Mouse (Mus musculus): ENCODE data around the gene Slc48a1. TPM values are rescaled to one million over a fixed set of nuclear protein-coding genes. Genes with fewer than 3 reads are reported as not detected.

Gene Slc48a1
- polyA plus RNA-seq, 1 experiment = 22.1 TPM

GRCm38 (mm10) chr15:97766594-97767279 lies 11.6 kb upstream of the Slc48a1 start:
- Histone ChIP-seq H3K36me3 (ENCODE audit: control insufficient read depth, insufficient read depth, low read length) (no peaks in the 10 kb centered on the region), H3K27me3 (ENCODE audit: control insufficient read depth, insufficient read depth, low read length) (peaks cover 21% of the 10 kb centered on the region), H3K4me1 (ENCODE audit: control insufficient read depth, insufficient read depth, insufficient read length, low read length) (peaks cover 9% of the 10 kb centered on the region), H3K4me3 (ENCODE audit: low read depth, low read length) (peak overlapping the region; percentile 70), H3K27ac (ENCODE audit: insufficient read depth, low read depth, low read length) (peak overlapping the region; percentile 63)
- 20% methylated on average over 23 of the region's 23 CpGs for WGBS
- TF ChIP-seq CTCF (IDR thresholded peaks at IDR 0.05; ENCODE audit: extremely low read depth, insufficient read length, insufficient replicate concordance, low read depth, low read length) (no peak), POLR2A (IDR thresholded peaks at IDR 0.05; ENCODE audit: low read depth, low read length) (no peak)

GRCm38 (mm10) chr15:97767280-97768186 lies 10.8 kb upstream of the Slc48a1 start, which contains the start of gene Rapgef3:
Gene Rapgef3 (minus strand): TSS chr15:97767972.
- H3K4me1 ChIP-seq (ENCODE audit: control insufficient read depth, insufficient read depth, insufficient read length, low read length) = peaks cover 9% of the 10 kb centered on the region
- H3K27me3 ChIP-seq (ENCODE audit: control insufficient read depth, insufficient read depth, low read length) = peaks cover 21% of the 10 kb centered on the region
- H3K36me3 ChIP-seq (ENCODE audit: control insufficient read depth, insufficient read depth, low read length) = no peaks in the 10 kb centered on the region
- peak within 1 kb of the TSS; percentile 70 for H3K4me3 ChIP-seq (ENCODE audit: low read depth, low read length)
- peak within 1 kb of the TSS; percentile 63 for H3K27ac ChIP-seq (ENCODE audit: insufficient read depth, low read depth, low read length)
- TF ChIP-seq CTCF (IDR thresholded peaks at IDR 0.05; ENCODE audit: extremely low read depth, insufficient read length, insufficient replicate concordance, low read depth, low read length) (peak; percentile 49; the same call in 1 of the 2 replicates), POLR2A (IDR thresholded peaks at IDR 0.05; ENCODE audit: low read depth, low read length) (no peak)
- 2% methylated on average over 44 of the region's 44 CpGs for WGBS

GRCm38 (mm10) chr15:97768192-97768591 lies 10.1 kb upstream of the Slc48a1 start:
- Histone ChIP-seq H3K27ac (ENCODE audit: insufficient read depth, low read depth, low read length) (peak overlapping the region; percentile 59), H3K36me3 (ENCODE audit: control insufficient read depth, insufficient read depth, low read length) (no peaks in the 10 kb centered on the region), H3K4me3 (ENCODE audit: low read depth, low read length) (peak overlapping the region; percentile 70), H3K27me3 (ENCODE audit: control insufficient read depth, insufficient read depth, low read length) (peaks cover 21% of the 10 kb centered on the region), H3K4me1 (ENCODE audit: control insufficient read depth, insufficient read depth, insufficient read length, low read length) (peaks cover 12% of the 10 kb centered on the region)
- 3% methylated on average over 18 of the region's 18 CpGs for WGBS
- no peak for TF ChIP-seq CTCF (IDR thresholded peaks at IDR 0.05; ENCODE audit: extremely low read depth, insufficient read length, insufficient replicate concordance, low read depth, low read length)
- TF ChIP-seq POLR2A (IDR thresholded peaks at IDR 0.05; ENCODE audit: low read depth, low read length) = no peak

GRCm38 (mm10) chr15:97770280-97770679 lies 8.0 kb upstream of the Slc48a1 start:
- 74% methylated on average over 8 of the region's 8 CpGs for WGBS

GRCm38 (mm10) chr15:97773108-97773507 lies 5.2 kb upstream of the Slc48a1 start:
- peaks cover 5% of the 10 kb centered on the region for H3K4me1 ChIP-seq (ENCODE audit: control insufficient read depth, insufficient read depth, insufficient read length, low read length)
- H3K36me3 ChIP-seq (ENCODE audit: control insufficient read depth, insufficient read depth, low read length) = no peaks in the 10 kb centered on the region
- H3K4me3 ChIP-seq (ENCODE audit: low read depth, low read length) = no peak overlapping the region
- 0 out of 2 replicates have a peak overlapping the region, but pooled peaks have one; percentile 30 for H3K27ac ChIP-seq (ENCODE audit: insufficient read depth, low read depth, low read length)
- H3K27me3 ChIP-seq (ENCODE audit: control insufficient read depth, insufficient read depth, low read length) = peaks cover 5% of the 10 kb centered on the region; the same call in 1 of the 2 replicates
- 19% methylated on average over 5 of the region's 5 CpGs for WGBS
- TF ChIP-seq CTCF (IDR thresholded peaks at IDR 0.05; ENCODE audit: extremely low read depth, insufficient read length, insufficient replicate concordance, low read depth, low read length) (no peak), POLR2A (IDR thresholded peaks at IDR 0.05; ENCODE audit: low read depth, low read length) (no peak)

More at GRCm38 (mm10) chr15:97770280-97770679, 8.0 kb upstream of the Slc48a1 start:
- no peak for TF ChIP-seq POLR2A (IDR thresholded peaks at IDR 0.05; ENCODE audit: low read depth, low read length)
- TF ChIP-seq CTCF (IDR thresholded peaks at IDR 0.05; ENCODE audit: extremely low read depth, insufficient read length, insufficient replicate concordance, low read depth, low read length) = no peak
- Histone ChIP-seq H3K27me3 (ENCODE audit: control insufficient read depth, insufficient read depth, low read length) (peaks cover 21% of the 10 kb centered on the region), H3K27ac (ENCODE audit: insufficient read depth, low read depth, low read length) (no peak overlapping the region), H3K4me3 (ENCODE audit: low read depth, low read length) (no peak overlapping the region), H3K4me1 (ENCODE audit: control insufficient read depth, insufficient read depth, insufficient read length, low read length) (peaks cover 12% of the 10 kb centered on the region), H3K36me3 (ENCODE audit: control insufficient read depth, insufficient read depth, low read length) (no peaks in the 10 kb centered on the region)

GRCm38 (mm10) chr15:97773961-97774370 lies 4.4 kb upstream of the Slc48a1 start:
- no peak overlapping the region for H3K4me3 ChIP-seq (ENCODE audit: low read depth, low read length)
- H3K36me3 ChIP-seq (ENCODE audit: control insufficient read depth, insufficient read depth, low read length) = no peaks in the 10 kb centered on the region
- WGBS = 71% methylated on average over 5 of the region's 5 CpGs
- 0 out of 2 replicates have a peak overlapping the region, but pooled peaks have one; percentile 37 for H3K27ac ChIP-seq (ENCODE audit: insufficient read depth, low read depth, low read length)
- no peaks in the 10 kb centered on the region for H3K27me3 ChIP-seq (ENCODE audit: control insufficient read depth, insufficient read depth, low read length)
- no peak for TF ChIP-seq POLR2A (IDR thresholded peaks at IDR 0.05; ENCODE audit: low read depth, low read length)
- no peak for TF ChIP-seq CTCF (IDR thresholded peaks at IDR 0.05; ENCODE audit: extremely low read depth, insufficient read length, insufficient replicate concordance, low read depth, low read length)
- peaks cover 3% of the 10 kb centered on the region; the same call in 1 of the 2 replicates for H3K4me1 ChIP-seq (ENCODE audit: control insufficient read depth, insufficient read depth, insufficient read length, low read length)

All from small intestine, adult 2 months (tissue).